Mouse (Mus musculus) retina, postnatal 7 days (tissue): Measurements from ENCODE around the gene Wipi2.

Experiments used
- DNase-seq: peaks from one replicate; pipeline ENCODE4 v3.0.0-alpha.2; 2012; ENCODE audit warnings: low read depth, low spot score

Wipi2 gene

DNA sequence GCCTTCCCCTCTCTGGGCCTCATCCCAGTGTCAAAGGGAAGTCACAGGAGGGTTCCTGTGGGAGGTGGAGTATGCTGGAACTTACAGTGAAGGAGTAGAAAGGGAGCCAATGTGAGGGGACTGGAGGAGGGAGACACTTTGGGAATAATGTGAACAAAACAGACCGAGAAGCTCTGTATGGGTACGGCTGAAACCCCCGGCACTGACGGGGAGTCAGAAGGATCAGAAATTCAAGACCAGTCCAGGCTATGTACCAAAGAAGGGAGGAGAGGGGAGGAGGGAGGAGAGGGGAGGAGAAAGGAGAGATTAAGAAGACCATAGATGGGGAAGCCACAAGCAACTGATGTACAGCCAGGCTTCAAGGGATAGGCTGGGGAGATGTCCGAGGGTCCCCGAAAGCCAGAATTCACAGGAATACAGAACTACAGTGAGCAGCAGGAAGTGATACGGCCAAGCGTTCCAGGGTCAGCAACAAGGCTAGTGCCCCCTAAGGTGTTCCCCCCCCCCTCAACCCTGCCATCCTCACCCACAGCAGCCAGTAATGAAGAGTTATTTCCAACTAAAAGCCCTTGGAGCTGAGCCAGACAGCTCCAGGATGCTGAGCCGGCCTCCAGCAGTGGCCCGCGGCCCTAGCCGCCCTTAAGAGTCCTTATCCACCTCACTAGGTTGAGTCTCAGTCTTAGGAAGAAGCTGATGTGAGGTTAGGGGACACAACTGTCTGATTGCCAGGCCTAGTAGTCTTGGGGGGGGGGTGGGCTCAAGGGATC is 65.7 kb downstream of the Wipi2 start:
- no peak for DNase-seq

- no peak for DNase-seq
Measured at GRCm38 (mm10) chr5:142693738-142694430, 66.4 kb downstream of the Wipi2 start.

DNA sequence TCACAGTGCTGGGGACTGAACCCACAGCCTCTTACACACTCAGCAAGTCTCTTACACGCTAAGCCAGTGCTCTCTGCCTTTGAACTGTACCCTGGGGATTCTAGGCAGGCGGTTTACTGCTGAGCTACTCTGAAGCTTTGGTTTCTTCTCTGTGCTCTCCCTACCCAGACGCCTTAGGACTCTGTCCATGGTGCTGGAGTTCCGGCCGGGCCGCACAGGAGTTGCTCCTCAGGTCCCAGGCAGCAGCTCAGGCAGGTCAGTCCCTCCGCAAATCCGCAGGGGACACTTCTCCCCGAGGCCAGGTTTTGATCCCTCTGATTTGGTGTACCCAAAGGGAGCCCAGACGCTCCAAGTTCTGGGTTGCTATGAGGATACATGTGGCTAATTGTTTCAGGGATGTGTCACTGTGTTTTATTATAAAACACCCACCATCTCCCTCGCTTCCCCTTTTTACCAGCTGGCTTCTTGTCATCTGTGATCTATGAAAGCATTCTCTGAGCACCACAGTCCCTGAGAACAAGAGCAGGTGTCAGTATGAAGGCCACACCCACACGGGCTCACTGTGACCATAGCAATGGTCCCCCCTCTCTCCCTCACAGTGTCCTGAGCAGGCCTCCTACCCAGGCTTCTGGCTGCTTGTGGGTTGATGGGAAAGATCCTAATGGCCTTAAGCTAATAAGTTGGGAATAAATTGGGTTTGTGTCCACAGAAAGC is 67.3 kb downstream of the Wipi2 start:
- DNase-seq, result no peak

- no peak for DNase-seq
Measured at GRCm38 (mm10) chr5:142696258-142696657, 68.8 kb downstream of the Wipi2 start.

DNA sequence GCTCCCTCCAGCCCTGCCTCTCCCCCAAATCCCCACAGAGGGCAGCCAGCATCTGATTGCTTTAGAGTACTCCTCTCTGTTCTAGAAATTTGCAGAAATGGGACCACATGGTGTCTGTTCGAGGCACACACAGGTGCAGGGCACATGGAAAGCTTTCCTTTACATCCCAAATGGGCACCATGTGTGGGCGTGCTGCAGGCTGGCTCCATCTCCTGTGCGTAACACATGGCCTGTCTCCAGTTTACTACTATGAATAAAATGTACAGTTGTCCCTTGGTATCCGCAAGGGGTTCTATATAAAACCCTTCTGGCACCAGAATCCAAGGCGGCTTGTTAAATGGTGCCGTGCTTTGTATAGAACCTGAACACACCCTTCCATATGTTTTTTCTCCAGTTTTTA is 69.4 kb downstream of the Wipi2 start:
- no peak for DNase-seq

- no peak for DNase-seq
Measured at GRCm38 (mm10) chr5:142697742-142698141, 70.2 kb downstream of the Wipi2 start.

DNA sequence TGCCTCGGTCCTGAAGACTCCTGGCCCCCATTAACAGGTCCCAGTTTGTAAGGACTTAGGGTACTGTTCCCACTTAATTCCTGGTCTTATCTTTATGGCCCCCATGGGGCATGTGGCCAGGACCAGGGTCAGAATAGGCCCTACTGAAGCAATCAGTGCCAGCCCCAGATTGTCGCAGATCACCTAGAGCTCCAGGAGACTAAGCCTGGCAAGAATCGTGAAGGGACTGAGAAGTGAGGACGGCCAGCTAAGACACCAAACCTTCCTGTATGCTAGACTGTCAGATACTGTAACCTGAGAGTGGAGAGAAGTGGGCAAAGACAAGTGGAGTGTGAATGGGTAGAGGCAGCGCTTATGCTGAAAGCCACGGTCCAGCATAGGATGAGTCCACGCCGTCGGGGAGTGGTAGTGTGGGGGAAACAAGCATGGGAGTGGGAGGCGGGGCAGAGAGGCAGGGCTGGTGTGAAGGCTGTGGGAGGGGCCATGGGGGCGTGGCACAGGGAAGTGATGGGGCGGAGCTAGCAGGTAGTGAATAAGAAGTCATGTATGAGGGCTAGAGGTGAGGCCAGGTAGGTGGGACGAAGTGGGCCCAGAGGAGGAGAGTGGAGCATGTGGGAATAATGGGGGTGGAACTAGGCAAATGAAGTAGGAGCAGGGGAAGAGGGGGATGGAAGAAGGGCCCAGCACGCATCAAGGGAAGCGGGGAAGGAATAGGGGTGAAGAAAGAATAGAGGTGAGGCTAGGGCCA is 73.5 kb downstream of the Wipi2 start:
- no peak for DNase-seq

GRCm38 (mm10) chr5:142701651-142702510 is 74.4 kb downstream of the Wipi2 start:
- DNase-seq, result peak; percentile 61

DNA sequence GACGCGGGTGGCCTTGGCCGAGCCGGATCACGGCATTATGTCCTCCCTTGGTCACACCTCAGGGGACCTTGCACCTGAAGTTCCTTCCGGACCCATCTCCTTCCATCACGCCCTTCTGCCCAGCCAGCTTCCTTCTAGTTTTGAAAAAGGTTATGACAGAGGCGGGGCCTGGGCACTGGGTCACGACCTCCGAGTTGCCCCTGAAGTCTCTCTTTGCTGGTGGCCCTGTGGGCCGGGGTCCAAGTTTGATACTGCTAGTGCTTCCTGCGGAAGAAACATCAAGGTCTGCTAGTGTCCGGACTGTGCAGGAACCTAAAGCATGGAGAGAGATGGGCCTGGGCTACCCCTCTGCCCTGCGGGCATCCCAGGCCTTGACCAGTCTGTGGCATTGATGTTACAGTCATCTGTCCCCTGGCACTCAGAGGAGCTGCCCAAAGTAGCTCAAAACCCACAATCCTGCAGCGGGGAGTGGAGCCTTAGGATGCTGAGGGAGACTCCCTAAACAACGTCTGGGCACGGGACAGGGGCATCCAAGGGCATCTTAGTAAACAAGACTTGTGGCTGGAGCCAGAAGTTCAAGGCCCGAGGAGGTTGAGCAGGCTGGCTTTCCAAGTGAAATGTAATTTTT is 75.1 kb downstream of the Wipi2 start:
- DNase-seq, result no peak

GRCm38 (mm10) chr5:142703569-142703968 is 76.1 kb downstream of the Wipi2 start:
- DNase-seq, result no peak

- no peak for DNase-seq
Measured at GRCm38 (mm10) chr5:142707709-142708108, 80.2 kb downstream of the Wipi2 start.

DNA sequence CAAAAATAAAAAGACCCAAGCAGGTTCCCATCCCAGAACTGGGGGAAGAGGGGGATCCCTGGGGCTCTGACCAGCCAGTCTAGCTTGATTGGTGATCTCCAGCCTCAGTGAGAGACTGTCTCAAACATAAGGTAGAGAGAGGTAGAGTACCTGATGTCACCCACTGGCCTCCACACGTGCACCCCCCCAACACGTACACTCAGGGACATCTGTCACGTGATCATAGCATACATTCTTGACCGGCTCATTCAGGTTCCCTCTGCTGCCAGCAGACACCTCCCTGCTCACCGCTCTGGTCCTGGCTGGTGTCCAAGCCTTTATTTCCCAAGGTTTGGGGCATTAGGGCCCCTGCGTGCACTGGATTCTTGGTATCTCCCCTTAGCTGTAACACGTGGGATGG is 81.9 kb downstream of the Wipi2 start:
- no peak for DNase-seq

DNA sequence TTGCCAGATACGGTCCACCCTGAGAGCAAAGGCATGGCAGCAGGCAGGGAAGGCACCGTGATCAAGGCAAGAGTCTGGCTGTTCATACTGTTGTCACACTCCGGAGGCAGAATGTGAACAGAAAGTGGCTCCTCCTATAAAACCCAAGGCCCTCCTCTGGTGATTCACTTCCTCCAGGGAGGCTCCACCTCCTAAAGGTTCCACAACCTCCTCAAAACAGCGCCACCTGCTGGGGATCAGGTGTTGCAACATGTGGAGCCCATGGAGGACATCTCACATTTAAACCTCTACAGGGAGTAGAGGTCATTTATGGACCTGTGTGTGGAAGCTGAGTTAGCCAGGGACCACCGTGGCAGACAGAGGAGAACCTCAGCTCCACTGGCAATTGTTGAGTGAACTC is 84.9 kb downstream of the Wipi2 start:
- DNase-seq, result no peak

DNA sequence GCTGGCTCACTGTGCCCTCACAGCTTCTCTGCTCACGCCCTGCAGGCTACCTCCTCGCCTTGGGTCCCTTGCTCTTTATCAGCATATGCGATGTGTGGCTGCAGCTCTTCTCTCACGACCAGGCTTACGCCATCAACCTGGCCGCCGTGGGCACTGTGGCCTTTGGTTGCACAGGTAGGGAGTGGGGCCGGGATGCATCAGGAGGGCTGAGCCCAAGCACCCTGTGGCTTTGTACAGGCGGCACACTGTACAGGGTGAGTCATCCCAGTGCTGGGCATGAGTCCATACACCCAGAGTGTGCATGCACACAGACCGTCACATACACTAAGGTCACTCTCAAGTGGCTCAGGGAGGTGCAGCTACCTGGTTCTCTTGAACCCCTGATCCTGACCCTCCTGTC is 86.5 kb downstream of the Wipi2 start:
- no peak for DNase-seq

- no peak for DNase-seq
Measured at GRCm38 (mm10) chr5:142715059-142715458, 87.6 kb downstream of the Wipi2 start.

- no peak for DNase-seq
Measured at GRCm38 (mm10) chr5:142716056-142716455, 88.6 kb downstream of the Wipi2 start.

DNA sequence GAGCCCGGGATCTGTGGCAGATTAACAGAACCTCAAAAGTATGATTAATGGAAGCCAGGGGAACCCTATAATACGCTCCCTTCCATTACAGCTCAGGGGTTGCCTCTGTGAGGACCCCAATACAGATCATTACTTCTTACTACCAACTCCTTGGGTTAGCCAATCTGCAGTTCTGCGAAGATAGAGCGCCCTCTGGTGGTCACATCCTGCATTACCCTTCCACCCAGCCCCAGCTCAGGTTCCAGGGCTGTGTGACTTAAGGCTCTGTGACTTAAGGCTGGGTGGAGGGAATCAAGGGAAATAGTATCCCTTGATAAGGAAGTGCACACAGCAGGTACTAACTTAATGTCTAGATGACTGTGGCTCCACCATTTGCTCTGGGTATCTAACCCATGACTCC is 90.5 kb downstream of the Wipi2 start:
- peak; percentile 52 for DNase-seq

- DNase-seq, result no peak
Measured at GRCm38 (mm10) chr5:142718486-142718885, 91.0 kb downstream of the Wipi2 start.

- DNase-seq, result no peak
Measured at GRCm38 (mm10) chr5:142719897-142720296, 92.4 kb downstream of the Wipi2 start.
